ENCODE assay signal across 9 mouse cellular contexts in genomic region chr7:84315353-84316003, GRCm38 (mm10).
DNase-seq lines count a peak whose midpoint lies in the region; TF ChIP-seq lines count a peak whose summit lies in the region.
"Had no signal": no experiment of that assay in that cellular context is flagged by ENCODE, and none has a peak within 500 bp of the region (broad histone marks: within the 10 kb centered on the region; RNA-seq: fewer than 3 reads in every experiment).

No protein-coding gene starts in this region.

- H3K27me3 ChIP-seq in cerebellum, adult 2 months (ENCODE audit: control insufficient read depth, insufficient read depth, low read length) = no peaks in the 10 kb centered on the region
- H3K27me3 ChIP-seq: liver, embryonic 13.5 days had no signal

- no peak overlapping the region for H3K4me3 ChIP-seq in gastrocnemius, adult 2 months
- no peak overlapping the region for H3K4me3 ChIP-seq in cerebellum, adult 2 months (replicated peaks; ENCODE audit: insufficient read depth, low read depth, low read length)
- H3K4me3 ChIP-seq: liver, embryonic 13.5 days had no signal

- H3K27ac ChIP-seq in gastrocnemius, adult 2 months = no peak overlapping the region
- no peak overlapping the region for H3K27ac ChIP-seq in cerebellum, adult 2 months (ENCODE audit: insufficient read depth, low read length)
- H3K27ac ChIP-seq: liver, embryonic 13.5 days had no signal

- DNase-seq in gastrocnemius, adult 2 months = no peak
- DNase-seq in gastrocnemius, adult 18-20 months (ENCODE audit: low spot score) = no peak
- peak; percentile 5 for DNase-seq in retina, embryonic 14.5 days (ENCODE audit: low spot score)
- no peak for DNase-seq in retina, postnatal 1 day
- peak; percentile 61 to 63 for DNase-seq in kidney, postnatal 4 days
- DNase-seq in thymus, postnatal 25 days = peak; percentile 42
- no peak for DNase-seq in cerebellum, adult 2 months
- no peak for DNase-seq in ovary, adult 18-20 months (ENCODE audit: low spot score)
- DNase-seq: liver, embryonic 13.5 days had no signal

- TF ChIP-seq POLR2A in cerebellum, adult 2 months (IDR thresholded peaks at IDR 0.05; ENCODE audit: borderline replicate concordance, insufficient read depth, low read length) = no peak

- no peaks in the 10 kb centered on the region for H3K4me1 ChIP-seq in cerebellum, adult 2 months (ENCODE audit: control insufficient read depth, insufficient read depth, low read length)
- H3K4me1 ChIP-seq: liver, embryonic 13.5 days had no signal

- 78% methylated on average over 7 of the region's 7 CpGs for WGBS in cerebellum, adult 2 months

- TF ChIP-seq CTCF in gastrocnemius, adult 2 months (IDR thresholded peaks at IDR 0.05) = peak; percentile 11; the same call in 1 of the 2 replicates
- TF ChIP-seq CTCF in cerebellum, adult 2 months (IDR thresholded peaks at IDR 0.05; ENCODE audit: borderline replicate concordance, insufficient read depth, low read depth, low read length) = no peak

- intact Hi-C loops in gastrocnemius, adult 2 months (cut with DNase I) = no loop called here

Comparison
In these comparisons a context has a peak if more than half of its experiments do, and no peak if none do; other contexts are left out.
1. DNase-seq: peak in retina, embryonic 14.5 days (single experiment), kidney, postnatal 4 days (2 of 2) and thymus, postnatal 25 days (single experiment); none in gastrocnemius, adult 2 months (single experiment), gastrocnemius, adult 18-20 months (single experiment), retina, postnatal 1 day (single experiment), cerebellum, adult 2 months (0 of 2) and ovary, adult 18-20 months (single experiment).